Mouse (Mus musculus): ENCODE data around the gene Tomm40.

Gene Tomm40

GRCm38 (mm10) chr7:19705271-19705670 is 10.0 kb downstream of the Tomm40 start:
- no peak for DNase-seq (ENCODE audit: low read depth, low spot score)

- DNase-seq (ENCODE audit: low read depth, low spot score): no peak
Observed at GRCm38 (mm10) chr7:19704475-19704874, 10.8 kb downstream of the Tomm40 start.

GRCm38 (mm10) chr7:19702859-19703555 is 12.2 kb downstream of the Tomm40 start:
- no peak for DNase-seq (ENCODE audit: low read depth, low spot score)

GRCm38 (mm10) chr7:19701069-19701761 is 14.0 kb downstream of the Tomm40 start:
- no peak for DNase-seq (ENCODE audit: low read depth, low spot score)

- DNase-seq (ENCODE audit: low read depth, low spot score): no peak
Observed at GRCm38 (mm10) chr7:19700299-19701068, 14.8 kb downstream of the Tomm40 start.

GRCm38 (mm10) chr7:19699827-19700148 is 15.4 kb downstream of the Tomm40 start:
- DNase-seq (ENCODE audit: low read depth, low spot score): no peak

- DNase-seq (ENCODE audit: low read depth, low spot score): no peak
Observed at GRCm38 (mm10) chr7:19698907-19699826, 16.1 kb downstream of the Tomm40 start, which contains the start of gene Apoe. Gene Apoe, minus strand, starts transcription at chr7:19699188.

GRCm38 (mm10) chr7:19697949-19698906 is 17.0 kb downstream of the Tomm40 start:
- DNase-seq (ENCODE audit: low read depth, low spot score): no peak

- DNase-seq (ENCODE audit: low read depth, low spot score): no peak
Observed at GRCm38 (mm10) chr7:19696336-19696873, 18.8 kb downstream of the Tomm40 start.

GRCm38 (mm10) chr7:19695881-19696280 is 19.4 kb downstream of the Tomm40 start:
- no peak for DNase-seq (ENCODE audit: low read depth, low spot score)

GRCm38 (mm10) chr7:19695213-19695594 is 20.0 kb downstream of the Tomm40 start:
- DNase-seq (ENCODE audit: low read depth, low spot score): no peak

GRCm38 (mm10) chr7:19694336-19695212 is 20.7 kb downstream of the Tomm40 start:
- DNase-seq (ENCODE audit: low read depth, low spot score): no peak

- DNase-seq (ENCODE audit: low read depth, low spot score): no peak
Observed at GRCm38 (mm10) chr7:19693421-19693820, 21.8 kb downstream of the Tomm40 start.

GRCm38 (mm10) chr7:19691873-19692865 is 23.1 kb downstream of the Tomm40 start, which contains the start of gene Apoc1:
Gene Apoc1, minus strand, starts transcription at chr7:19692660.
- no peak for DNase-seq (ENCODE audit: low read depth, low spot score)

GRCm38 (mm10) chr7:19691434-19691833 is 23.8 kb downstream of the Tomm40 start:
- DNase-seq (ENCODE audit: low read depth, low spot score): no peak

- DNase-seq (ENCODE audit: low read depth, low spot score): no peak
Observed at GRCm38 (mm10) chr7:19690845-19691244, 24.4 kb downstream of the Tomm40 start.

GRCm38 (mm10) chr7:19688611-19689010 is 26.6 kb downstream of the Tomm40 start:
- no peak for DNase-seq (ENCODE audit: low read depth, low spot score)

GRCm38 (mm10) chr7:19688101-19688500 is 27.1 kb downstream of the Tomm40 start:
- DNase-seq (ENCODE audit: low read depth, low spot score): no peak
